Mouse (Mus musculus) gastrocnemius, adult 8-10 months (tissue): ENCODE results near the gene Socs7. TPM values are rescaled to one million over a fixed set of nuclear protein-coding genes. Genes with fewer than 3 reads are reported as not detected.
A peak's percentile ranks its signal among the peaks of the same experiment; 100 is the strongest.

ENCODE experiments used
- DNase-seq, 2 experiments: peaks; one replicate each; pipeline ENCODE4 v3.0.0; 2022; ENCODE audit warnings: low spot score in 2 of 2
- total RNA-seq, 4 experiments: library from RNA; stranded (reverse); gene quantifications; 2 replicates each; pipeline ENCODE4 v1.2.4; 2022

Gene Socs7
- total RNA-seq, 4 experiments from 2014 or later = 48.4 to 53.5 (median 51.7) TPM

DNA sequence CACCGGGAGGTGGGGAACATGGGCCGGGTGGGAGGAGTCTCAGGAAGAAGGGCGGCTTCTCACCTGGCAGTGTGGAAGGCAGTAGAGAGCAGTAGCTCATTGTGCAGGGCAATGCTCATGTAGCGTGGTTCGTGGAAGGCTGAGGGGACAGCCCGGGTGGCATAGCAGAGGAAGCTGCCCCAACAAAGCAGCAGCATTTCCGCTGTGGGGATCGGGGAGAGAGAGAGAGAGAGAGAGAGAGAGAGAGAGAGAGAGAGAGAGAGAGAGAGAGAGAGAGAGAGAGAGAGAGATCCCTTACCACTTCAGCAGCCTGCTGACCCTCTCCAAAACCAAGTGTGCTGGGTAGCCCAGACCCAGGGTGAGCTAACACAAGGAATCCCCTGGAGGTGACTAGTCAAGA lies 19.2 kb upstream of the Socs7 start:
- no peak for DNase-seq

DNA sequence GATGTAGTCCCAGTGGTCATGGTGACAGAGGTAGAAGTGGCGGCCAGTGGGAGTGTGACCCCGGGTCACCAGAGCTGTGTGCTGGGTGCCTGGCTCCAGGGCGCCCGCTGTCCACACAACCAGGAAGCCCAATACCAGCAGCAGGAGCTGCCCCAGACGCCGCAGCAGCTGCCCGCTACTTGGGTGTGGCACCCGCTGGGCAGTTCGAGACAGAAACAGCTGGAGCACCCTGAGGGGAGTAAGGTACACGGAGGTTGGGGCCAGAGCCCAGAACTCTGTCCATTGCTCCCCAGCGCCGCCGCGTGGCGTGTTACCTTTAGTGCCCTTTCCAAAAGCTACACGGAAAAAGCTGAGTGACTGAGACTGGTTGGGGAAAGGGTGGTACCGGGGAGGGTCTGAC lies 18.7 kb upstream of the Socs7 start:
- DNase-seq = no peak

GRCm38 (mm10) chr11:97345446-97345845 lies 16.9 kb upstream of the Socs7 start:
- DNase-seq = no peak

DNA sequence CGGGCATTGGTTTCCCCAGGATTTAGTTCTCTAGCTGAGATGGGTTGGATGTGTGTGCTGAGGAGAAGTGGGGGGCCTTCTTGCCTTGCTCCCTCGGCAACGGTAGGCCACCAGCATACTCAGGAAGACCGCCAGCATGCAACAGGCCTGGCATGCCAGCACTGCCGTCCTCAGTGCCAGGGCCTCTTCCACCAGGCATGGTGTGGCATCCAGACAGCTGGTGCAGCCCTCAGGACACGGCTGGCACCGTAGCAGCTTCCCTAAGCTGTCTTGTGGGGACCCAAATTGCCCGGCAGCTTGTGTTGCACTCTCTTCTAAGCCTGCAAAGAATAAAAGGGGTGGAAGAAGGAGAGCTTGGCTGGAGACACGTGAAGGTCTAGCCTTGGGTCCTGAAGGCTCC lies 16.0 kb upstream of the Socs7 start:
- no peak for DNase-seq

GRCm38 (mm10) chr11:97347291-97347690 lies 15.1 kb upstream of the Socs7 start:
- no peak for DNase-seq

DNA sequence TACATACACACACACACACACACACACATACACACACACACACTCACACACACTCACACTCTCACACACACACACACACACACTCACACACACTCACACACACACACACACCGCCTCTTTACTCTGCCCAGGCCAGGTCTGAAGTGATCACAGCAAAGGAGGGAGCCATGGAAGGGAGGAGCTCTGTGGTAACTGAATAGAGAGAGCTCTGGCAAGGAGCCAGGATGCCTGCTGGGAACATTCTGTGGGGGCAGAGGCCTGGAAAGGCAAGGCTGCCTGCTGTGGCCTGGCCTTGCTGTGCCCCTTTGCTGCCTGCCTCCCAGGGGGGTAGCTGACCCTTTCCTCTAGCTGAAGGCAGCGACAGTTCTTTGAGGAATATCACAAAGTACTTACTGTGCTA lies 12.3 kb upstream of the Socs7 start:
- no peak for DNase-seq

DNA sequence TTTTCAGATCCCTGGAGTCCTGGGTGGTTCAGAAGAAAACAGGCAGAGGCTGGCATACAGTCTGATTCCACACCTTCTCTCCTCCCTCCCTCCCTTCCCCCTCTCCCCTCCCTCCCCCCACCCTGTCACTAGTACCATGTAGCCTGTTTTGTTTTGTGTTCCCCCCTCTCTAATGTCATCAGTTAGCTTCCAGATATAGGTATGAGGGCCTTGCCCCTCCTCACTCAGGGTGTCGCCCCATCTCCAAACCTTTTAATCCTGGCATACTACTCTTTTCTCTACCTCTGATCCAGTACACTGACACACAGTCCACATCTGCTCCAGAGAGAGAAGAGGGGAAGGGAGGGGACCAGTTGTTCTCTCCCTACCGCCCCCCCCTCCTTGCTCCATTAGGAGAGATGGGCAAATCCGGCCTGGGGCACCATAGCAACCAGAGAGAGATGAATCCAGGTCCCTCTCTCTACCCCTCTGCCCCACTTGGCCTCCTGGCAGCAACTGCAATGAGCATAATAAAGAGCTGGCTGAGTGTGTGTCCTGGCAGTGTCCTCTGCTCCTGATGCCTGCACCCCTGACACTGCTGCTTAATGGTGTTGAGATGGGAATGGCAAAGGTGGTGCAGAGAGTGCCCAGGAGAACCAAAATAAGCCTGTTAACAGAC lies 10.2 kb upstream of the Socs7 start, which contains the start of gene Gpr179:
TSS of gene Gpr179 (minus strand) at position 51 of the 658 bp plus-strand sequence.
- DNase-seq = no peak

- no peak for DNase-seq
Observed at GRCm38 (mm10) chr11:97352935-97353597, 9.3 kb upstream of the Socs7 start.

GRCm38 (mm10) chr11:97354646-97355045 lies 7.7 kb upstream of the Socs7 start:
- DNase-seq = no peak

- DNase-seq = no peak
Observed at GRCm38 (mm10) chr11:97355247-97355646, 7.1 kb upstream of the Socs7 start.

DNA sequence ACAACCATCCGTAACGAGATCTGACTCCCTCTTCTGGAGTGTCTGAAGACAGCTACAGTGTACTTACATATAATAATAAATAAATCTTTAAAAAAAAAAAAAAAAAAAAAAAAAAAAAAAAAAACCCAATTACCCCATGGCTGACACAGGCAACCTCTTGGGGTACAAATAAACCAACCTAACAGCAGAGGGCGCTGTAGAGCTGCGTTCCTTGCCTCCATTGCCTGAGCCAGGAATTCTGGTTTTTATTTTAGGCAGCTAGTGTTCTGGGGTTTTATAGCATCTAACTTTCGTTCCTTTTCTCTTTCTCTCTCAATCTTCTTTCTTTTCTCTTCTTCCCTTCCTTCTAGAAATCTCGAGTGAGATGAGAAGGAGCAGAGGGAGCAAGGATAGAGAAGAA lies 4.7 kb upstream of the Socs7 start:
- peak; percentile 49 to 53 for DNase-seq

GRCm38 (mm10) chr11:97362649-97362942 lies 245 bp downstream of the Socs7 start:
- DNase-seq = peak; percentile 23

DNA sequence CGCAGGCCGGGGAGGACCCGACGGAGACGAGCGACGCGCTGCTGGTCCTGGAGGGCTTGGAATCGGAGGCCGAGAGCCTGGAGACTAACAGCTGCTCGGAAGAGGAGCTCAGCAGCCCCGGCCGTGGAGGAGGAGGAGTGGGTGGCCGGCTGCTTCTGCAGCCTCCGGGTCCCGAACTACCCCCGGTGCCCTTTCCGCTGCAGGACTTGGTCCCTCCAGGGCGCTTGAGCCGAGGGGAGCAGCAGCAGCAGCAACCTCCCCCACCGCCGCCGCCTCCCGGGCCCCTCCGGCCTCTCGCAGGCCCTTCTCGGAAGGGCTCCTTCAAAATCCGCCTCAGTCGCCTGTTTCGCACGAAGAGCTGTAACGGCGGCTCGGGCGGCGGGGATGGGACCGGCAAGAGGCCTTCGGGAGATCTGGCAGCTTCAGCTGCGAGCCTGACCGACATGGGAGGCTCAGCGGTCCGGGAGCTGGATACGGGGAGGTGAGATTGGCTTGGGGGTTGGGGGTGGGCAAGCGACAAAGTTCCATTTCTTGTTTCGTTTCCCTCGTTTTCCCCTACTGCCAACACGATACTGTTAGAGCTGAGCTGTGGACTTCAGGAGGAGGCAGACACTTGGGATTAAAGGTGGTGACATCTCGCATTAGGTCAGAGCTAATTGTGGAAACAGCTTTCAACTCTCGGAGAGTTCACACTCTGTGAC lies 742 bp downstream of the Socs7 start:
- peak; percentile 17 to 34 for DNase-seq

DNA sequence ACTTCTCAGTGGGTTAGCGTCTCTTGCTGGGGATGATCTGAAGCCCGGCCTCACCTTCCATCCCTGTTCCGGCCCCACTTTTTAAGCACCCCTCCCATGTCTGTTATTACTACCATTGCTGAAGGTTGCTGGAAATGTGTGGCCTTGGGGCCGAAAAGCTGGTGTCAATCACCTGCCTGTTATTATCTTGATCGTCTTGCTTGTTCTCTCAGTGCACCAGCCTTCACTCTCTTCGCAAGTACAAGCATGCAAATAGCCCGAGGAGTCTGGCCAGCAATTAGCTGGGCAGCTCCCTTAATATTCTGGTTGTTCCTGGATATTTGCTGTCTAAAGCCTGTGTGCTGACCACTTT lies 1.3 kb downstream of the Socs7 start:
- DNase-seq = no peak

GRCm38 (mm10) chr11:97365556-97365955 lies 3.2 kb downstream of the Socs7 start:
- no peak for DNase-seq

DNA sequence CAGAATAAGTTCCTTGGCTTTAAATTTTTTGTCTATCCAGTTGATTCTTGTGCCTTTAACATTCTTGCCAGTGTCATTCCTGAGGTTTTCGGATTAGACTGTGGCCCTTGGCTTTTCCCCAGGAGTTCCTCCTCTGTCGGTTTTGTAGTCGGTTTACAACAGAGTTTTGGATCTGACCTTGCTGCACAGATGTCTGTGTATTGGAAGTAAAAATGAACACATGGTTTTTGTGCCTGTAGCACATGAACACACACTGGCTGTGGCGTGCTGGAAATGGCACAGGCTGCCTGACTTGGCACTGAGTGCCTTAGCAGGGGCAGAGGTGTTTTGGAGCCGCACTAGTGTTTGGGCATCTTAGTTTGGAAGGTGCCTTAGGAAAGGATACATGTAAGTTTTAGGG lies 6.2 kb downstream of the Socs7 start:
- no peak for DNase-seq

DNA sequence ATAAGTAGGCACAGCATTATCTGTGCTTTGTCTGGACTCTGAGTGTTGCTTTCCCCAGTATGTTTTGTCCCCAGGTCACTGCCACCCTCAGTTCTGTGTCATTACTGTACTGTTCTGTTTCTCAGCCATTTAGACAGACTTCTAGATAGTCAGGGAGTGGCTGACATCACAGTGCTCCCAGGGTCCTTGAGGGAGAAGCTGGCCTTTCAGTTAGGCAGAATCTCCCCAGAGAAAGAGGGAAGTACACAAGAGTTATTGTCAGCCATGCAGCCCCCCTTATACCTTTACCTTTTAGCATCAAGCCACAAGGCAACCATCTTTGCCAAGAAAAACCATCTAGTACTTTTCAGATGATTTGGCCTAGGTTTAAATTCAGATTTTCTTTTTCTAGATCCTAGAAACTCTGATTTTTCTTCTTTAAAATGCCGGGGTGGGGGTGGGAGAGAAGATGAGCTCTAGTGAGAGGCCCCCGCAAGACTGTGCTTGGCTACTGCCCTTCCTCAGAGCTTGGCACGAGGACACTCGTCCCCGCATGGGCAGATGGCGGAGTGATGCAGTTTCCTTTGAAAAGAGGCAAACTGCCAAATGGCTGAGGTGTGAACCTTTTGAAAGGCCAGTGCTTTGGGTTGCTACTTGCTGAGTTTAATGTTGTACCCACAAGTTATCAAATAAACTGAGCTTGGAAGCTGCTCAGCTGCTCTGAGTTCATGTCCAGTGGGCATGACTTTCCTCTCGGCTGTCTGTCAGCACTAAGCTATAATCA lies 8.2 kb downstream of the Socs7 start:
- no peak for DNase-seq

DNA sequence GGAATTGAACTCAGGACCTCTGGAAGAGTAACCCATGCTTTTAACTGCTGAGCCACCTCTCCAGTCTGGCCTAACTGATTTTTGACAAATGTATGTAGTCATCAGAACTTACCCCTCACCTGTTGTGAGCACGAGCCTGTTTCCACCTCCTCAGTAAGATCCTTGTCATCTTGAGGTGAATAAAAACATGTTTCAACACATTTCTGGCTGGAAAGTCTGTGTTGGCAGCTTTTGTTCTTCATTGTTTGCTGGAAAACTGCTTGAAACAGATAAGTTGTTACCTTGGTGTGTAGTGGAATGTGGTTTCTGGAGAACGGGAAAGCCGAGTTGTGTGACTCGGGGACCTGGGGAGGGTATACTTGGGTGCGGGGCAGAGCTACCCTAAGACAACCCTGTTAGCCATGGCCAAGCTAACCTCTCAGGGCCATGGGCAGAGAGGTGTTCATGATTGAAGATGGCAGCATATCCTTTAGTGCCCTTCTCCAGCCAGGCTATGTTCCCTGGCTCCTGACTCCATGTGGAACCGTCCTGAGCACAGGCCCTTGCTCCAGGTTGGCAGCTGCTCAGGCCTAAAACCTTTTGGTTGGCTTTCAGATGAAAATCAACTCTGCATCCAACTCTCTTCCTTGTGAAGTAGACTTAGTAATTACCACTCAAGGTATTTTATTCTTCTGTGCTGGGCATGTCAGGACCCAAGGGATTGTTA lies 10.0 kb downstream of the Socs7 start:
- DNase-seq = no peak

DNA sequence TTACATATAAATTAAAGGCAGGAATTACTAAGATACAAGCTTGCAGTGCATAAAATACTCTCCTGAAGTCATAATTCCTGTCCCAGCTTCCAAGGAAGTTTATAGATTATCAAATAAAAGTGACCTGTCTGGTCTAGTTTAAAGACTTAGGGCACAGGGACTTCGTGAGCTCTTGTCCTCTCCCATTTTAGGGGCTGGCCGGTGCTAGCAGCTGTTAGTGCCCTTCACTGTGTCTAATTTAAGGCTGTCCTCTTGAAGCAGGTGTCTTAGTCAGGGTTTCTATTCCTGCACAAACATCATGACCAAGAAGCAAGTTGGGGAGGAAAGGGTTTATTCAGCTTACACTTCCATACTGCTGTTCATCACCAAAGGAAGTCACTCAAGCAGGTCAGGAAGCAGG lies 11.1 kb downstream of the Socs7 start:
- DNase-seq = peak; percentile 15 to 29

- DNase-seq = no peak
Observed at GRCm38 (mm10) chr11:97380036-97380435, 17.7 kb downstream of the Socs7 start.

DNA sequence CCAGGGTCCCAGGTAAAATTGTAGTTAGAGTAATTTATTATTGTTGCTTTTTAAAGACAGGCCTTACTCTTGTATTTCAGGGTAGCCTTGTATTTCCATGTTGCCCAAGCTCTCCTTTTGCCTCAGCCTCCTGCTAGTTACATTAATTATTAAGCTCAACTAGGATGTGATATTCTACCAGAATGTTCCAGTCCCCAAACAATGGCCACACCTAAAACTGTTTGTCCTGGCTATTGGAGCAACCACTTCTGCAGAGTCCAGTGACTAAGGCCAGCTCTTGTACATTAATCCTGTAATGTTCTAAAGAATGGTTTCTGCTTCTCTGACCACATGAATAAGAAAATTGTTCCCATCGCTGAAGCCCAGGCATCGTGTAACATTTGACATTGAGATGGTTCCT lies 20.7 kb downstream of the Socs7 start:
- DNase-seq = no peak

- no peak for DNase-seq
Observed at GRCm38 (mm10) chr11:97383764-97384163, 21.4 kb downstream of the Socs7 start.
